Mouse (Mus musculus): ENCODE measurements around the gene Adgb.

DNA sequence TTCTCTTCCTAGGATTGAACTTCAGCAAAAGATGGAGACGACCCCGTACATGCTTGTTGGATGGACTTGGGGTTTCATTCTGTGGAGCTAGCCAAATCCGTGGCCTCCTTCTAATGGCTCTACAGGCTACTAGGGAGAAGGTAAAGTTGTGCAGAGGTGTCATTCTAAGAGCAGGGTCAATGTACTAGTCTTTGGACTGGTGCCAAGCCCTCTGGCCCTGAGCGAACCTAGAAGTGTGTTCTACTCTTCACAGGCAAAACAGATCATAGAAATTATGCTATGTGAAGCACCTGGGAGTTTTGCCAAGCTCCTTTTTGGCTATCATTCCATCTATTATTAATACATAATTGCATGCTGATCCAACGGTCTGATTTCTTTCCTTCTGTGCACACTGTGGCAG, 157.6 kb downstream of the Adgb start:
- no peak for TF ChIP-seq CTCF (IDR thresholded peaks at IDR 0.05; ENCODE audit: borderline replicate concordance, insufficient read depth, low read length)
- no peak for TF ChIP-seq POLR2A (IDR thresholded peaks at IDR 0.05; ENCODE audit: low read depth, low read length)
